Mouse (Mus musculus): Measurements from ENCODE around the gene Wipi2. TPM values are rescaled to one million over a fixed set of nuclear protein-coding genes. Genes with fewer than 3 reads are reported as not detected.

The Wipi2 gene
- polyA plus RNA-seq, 1 experiment, result 59.9 TPM

- H3K4me3 ChIP-seq (ENCODE audit: insufficient read depth, low read length), result no peak overlapping the region
- H3K27ac ChIP-seq (ENCODE audit: insufficient read depth, low read length), result no peak overlapping the region
- H3K4me1 ChIP-seq (ENCODE audit: control insufficient read depth, insufficient read depth, low read length), result no peaks in the 10 kb centered on the region
- TF ChIP-seq POLR2A (IDR thresholded peaks at IDR 0.05; ENCODE audit: low read depth, low read length) (no peak), CTCF (IDR thresholded peaks at IDR 0.05; ENCODE audit: borderline replicate concordance, insufficient read depth, low read length) (no peak)
Measured at GRCm38 (mm10) chr5:142650794-142651497, 23.4 kb downstream of the Wipi2 start.

- Histone ChIP-seq H3K4me3 (ENCODE audit: insufficient read depth, low read length) (no peak overlapping the region), H3K27ac (ENCODE audit: insufficient read depth, low read length) (no peak overlapping the region), H3K4me1 (ENCODE audit: control insufficient read depth, insufficient read depth, low read length) (no peaks in the 10 kb centered on the region)
- no peak for TF ChIP-seq CTCF (IDR thresholded peaks at IDR 0.05; ENCODE audit: borderline replicate concordance, insufficient read depth, low read length)
- no peak for TF ChIP-seq POLR2A (IDR thresholded peaks at IDR 0.05; ENCODE audit: low read depth, low read length)
Measured at GRCm38 (mm10) chr5:142652266-142652665, 24.8 kb downstream of the Wipi2 start.

- Histone ChIP-seq H3K27ac (ENCODE audit: insufficient read depth, low read length) (no peak overlapping the region), H3K4me3 (ENCODE audit: insufficient read depth, low read length) (no peak overlapping the region), H3K4me1 (ENCODE audit: control insufficient read depth, insufficient read depth, low read length) (no peaks in the 10 kb centered on the region)
- TF ChIP-seq POLR2A (IDR thresholded peaks at IDR 0.05; ENCODE audit: low read depth, low read length), result no peak
- TF ChIP-seq CTCF (IDR thresholded peaks at IDR 0.05; ENCODE audit: borderline replicate concordance, insufficient read depth, low read length), result no peak
Measured at GRCm38 (mm10) chr5:142660656-142661434, 33.3 kb downstream of the Wipi2 start.

GRCm38 (mm10) chr5:142667921-142668320 is 40.4 kb downstream of the Wipi2 start:
- Histone ChIP-seq H3K4me1 (ENCODE audit: control insufficient read depth, insufficient read depth, low read length) (no peaks in the 10 kb centered on the region), H3K27ac (ENCODE audit: insufficient read depth, low read length) (no peak overlapping the region), H3K4me3 (ENCODE audit: insufficient read depth, low read length) (no peak overlapping the region)
- no peak for TF ChIP-seq CTCF (IDR thresholded peaks at IDR 0.05; ENCODE audit: borderline replicate concordance, insufficient read depth, low read length)
- no peak for TF ChIP-seq POLR2A (IDR thresholded peaks at IDR 0.05; ENCODE audit: low read depth, low read length)

GRCm38 (mm10) chr5:142668556-142669263 is 41.2 kb downstream of the Wipi2 start:
- Histone ChIP-seq H3K27ac (ENCODE audit: insufficient read depth, low read length) (no peak overlapping the region), H3K4me1 (ENCODE audit: control insufficient read depth, insufficient read depth, low read length) (no peaks in the 10 kb centered on the region), H3K4me3 (ENCODE audit: insufficient read depth, low read length) (no peak overlapping the region)
- TF ChIP-seq POLR2A (IDR thresholded peaks at IDR 0.05; ENCODE audit: low read depth, low read length) (no peak), CTCF (IDR thresholded peaks at IDR 0.05; ENCODE audit: borderline replicate concordance, insufficient read depth, low read length) (no peak)

DNA sequence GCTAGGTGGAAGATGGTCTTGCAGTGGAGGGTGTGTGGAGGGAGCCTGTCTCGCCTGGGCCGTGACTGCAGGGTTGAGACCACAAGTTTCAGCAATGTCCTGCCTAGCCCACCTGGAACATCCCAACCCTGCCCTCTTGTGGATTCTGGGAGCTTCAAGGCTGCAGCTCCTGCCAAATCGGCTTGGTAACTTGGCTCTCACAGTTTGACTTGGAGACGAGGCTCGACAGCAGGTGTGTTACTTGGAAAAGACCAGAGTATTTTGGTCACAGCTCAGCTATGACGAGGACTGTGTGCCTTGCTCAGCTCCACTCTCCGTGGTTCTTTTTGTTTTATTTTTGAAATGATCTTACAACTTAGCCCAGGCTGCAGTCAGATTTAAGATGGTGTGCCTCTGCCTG is 42.2 kb downstream of the Wipi2 start:
- Histone ChIP-seq H3K4me1 (ENCODE audit: control insufficient read depth, insufficient read depth, low read length) (no peaks in the 10 kb centered on the region), H3K27ac (ENCODE audit: insufficient read depth, low read length) (no peak overlapping the region), H3K4me3 (ENCODE audit: insufficient read depth, low read length) (no peak overlapping the region)
- TF ChIP-seq CTCF (IDR thresholded peaks at IDR 0.05; ENCODE audit: borderline replicate concordance, insufficient read depth, low read length), result no peak

- TF ChIP-seq POLR2A (IDR thresholded peaks at IDR 0.05; ENCODE audit: low read depth, low read length), result no peak
- TF ChIP-seq CTCF (IDR thresholded peaks at IDR 0.05; ENCODE audit: borderline replicate concordance, insufficient read depth, low read length), result peak; percentile 63; the same call in 1 of the 2 replicates
- H3K4me1 ChIP-seq (ENCODE audit: control insufficient read depth, insufficient read depth, low read length), result no peaks in the 10 kb centered on the region
- no peak overlapping the region for H3K27ac ChIP-seq (ENCODE audit: insufficient read depth, low read length)
- no peak overlapping the region for H3K4me3 ChIP-seq (ENCODE audit: insufficient read depth, low read length)
Measured at GRCm38 (mm10) chr5:142673082-142673481, 45.6 kb downstream of the Wipi2 start.

DNA sequence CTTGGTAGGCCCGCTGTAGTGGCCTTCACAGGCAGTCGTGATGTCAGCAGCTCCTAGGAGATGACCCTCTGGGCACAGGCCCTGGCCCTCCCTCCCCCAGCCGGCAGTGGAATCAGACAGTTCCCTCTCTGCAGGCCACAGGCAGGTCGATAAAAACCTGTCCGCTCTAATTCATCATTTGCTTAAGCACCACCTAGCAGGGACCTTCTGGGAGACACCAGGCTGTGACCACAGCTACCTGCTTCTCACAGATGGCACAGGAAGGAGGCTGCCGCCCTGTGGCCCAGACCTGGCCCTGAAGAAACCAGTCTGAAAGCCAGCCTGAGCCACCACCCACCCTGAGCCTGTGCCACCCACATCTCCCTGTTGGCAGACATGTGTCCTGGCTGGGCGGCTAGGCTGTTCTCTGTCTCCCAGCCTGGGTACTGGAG is 50.7 kb downstream of the Wipi2 start:
- no peak overlapping the region for H3K4me3 ChIP-seq (ENCODE audit: insufficient read depth, low read length)
- TF ChIP-seq POLR2A (IDR thresholded peaks at IDR 0.05; ENCODE audit: low read depth, low read length) (no peak), CTCF (IDR thresholded peaks at IDR 0.05; ENCODE audit: borderline replicate concordance, insufficient read depth, low read length) (no peak)

GRCm38 (mm10) chr5:142679065-142679464 is 51.6 kb downstream of the Wipi2 start:
- Histone ChIP-seq H3K4me1 (ENCODE audit: control insufficient read depth, insufficient read depth, low read length) (no peaks in the 10 kb centered on the region), H3K27ac (ENCODE audit: insufficient read depth, low read length) (no peak overlapping the region), H3K4me3 (ENCODE audit: insufficient read depth, low read length) (no peak overlapping the region)
- TF ChIP-seq CTCF (IDR thresholded peaks at IDR 0.05; ENCODE audit: borderline replicate concordance, insufficient read depth, low read length) (no peak), POLR2A (IDR thresholded peaks at IDR 0.05; ENCODE audit: low read depth, low read length) (no peak)

More for the DNA sequence above, 50.7 kb downstream of the Wipi2 start:
- Histone ChIP-seq H3K27ac (ENCODE audit: insufficient read depth, low read length) (no peak overlapping the region), H3K4me1 (ENCODE audit: control insufficient read depth, insufficient read depth, low read length) (no peaks in the 10 kb centered on the region)

All from embryonic fibroblast, embryonic 13.5 days (primary cell).